8 mouse cellular contexts compared by ENCODE assay signal in the genomic region with DNA sequence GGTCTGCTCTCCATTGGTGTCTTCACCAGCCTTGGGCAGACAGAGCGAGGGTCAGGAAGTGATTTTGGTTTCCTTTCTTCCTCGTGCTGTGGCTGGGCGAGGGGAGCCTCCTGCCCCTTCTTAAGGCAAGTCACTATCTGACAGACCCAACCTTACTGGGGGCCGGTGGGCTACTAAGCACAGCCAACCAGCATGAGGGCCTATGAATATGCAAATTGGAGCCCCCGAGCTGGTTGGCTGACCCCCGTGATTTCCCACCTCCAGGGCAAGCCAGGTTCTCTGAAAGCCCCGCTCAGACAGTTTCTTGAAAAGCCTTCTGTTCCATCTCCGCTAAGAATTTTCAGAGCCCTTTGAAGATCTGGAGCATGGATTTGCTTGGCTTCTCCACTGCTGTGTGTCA. TPM values are rescaled to one million over a fixed set of nuclear protein-coding genes. Genes with fewer than 3 reads are reported as not detected.
A peak's percentile ranks its signal among the peaks of the same experiment; 100 is the strongest.
DNase-seq lines count a peak whose midpoint lies in the region; ATAC-seq and TF ChIP-seq lines count a peak whose summit lies in the region.

No protein-coding gene starts in this region.

- peaks cover 29% of the 10 kb centered on the region for H3K4me1 ChIP-seq in hindbrain, embryonic 10.5 days (replicated peaks)
- H3K4me1 ChIP-seq in hindbrain, postnatal 0 days (ENCODE audit: insufficient read depth, low read length), result no peaks in the 10 kb centered on the region
- H3K4me1 ChIP-seq in CH12.LX (ENCODE audit: control insufficient read depth in 1 of 2, insufficient read depth in 2 of 2), result peaks cover 18 to 70% of the 10 kb centered on the region in 2 experiments
- H3K4me1 ChIP-seq in embryonic facial prominence, embryonic 10.5 days, result peaks cover 26% of the 10 kb centered on the region
- H3K4me1 ChIP-seq in liver, embryonic 12.5 days, result peaks cover 23% of the 10 kb centered on the region

- no peak overlapping the region for H3K4me2 ChIP-seq in hindbrain, postnatal 0 days (ENCODE audit: low read depth, low read length)
- H3K4me2 ChIP-seq in CH12.LX (ENCODE audit: insufficient read depth, low read depth, poor library complexity, severe bottlenecking), result peak overlapping the region; percentile 39; the same call in 1 of the 2 replicates
- peak overlapping the region; percentile 41 for H3K4me2 ChIP-seq in liver, embryonic 12.5 days

- in situ Hi-C loops in CH12.LX (cut with MboI; ENCODE audit: low pct_ligation_motif_present, low pct_unique_long_range_greater_than_20kb, low sequenced_read_pairs), result no loop called here

- peak; percentile 38 for DNase-seq in hindbrain, embryonic 10.5 days (ENCODE audit: low spot score)
- no peak for DNase-seq in hindbrain, postnatal 0 days (ENCODE audit: low spot score)
- DNase-seq in CH12.LX (ENCODE audit: extremely low read depth), result no peak
- peak; percentile 66 for DNase-seq in embryonic facial prominence, embryonic 10.5 days (ENCODE audit: low spot score)
- no peak for DNase-seq in cerebellum, adult 9-11 months

- peaks cover 29% of the 10 kb centered on the region for H3K79me2 ChIP-seq in CH12.LX (replicated peaks; ENCODE audit: control insufficient read depth, extremely low read depth, insufficient read depth, poor library complexity, severe bottlenecking)

- dilution Hi-C loops in CH12.LX (cut with MboI; ENCODE audit: extremely low pct_ligation_motif_present, extremely low pct_unique_long_range_greater_than_20kb, low sequenced_read_pairs), result no loop called here

- H3K9me3 ChIP-seq in hindbrain, embryonic 10.5 days, result no peaks in the 10 kb centered on the region
- H3K9me3 ChIP-seq in hindbrain, postnatal 0 days (ENCODE audit: low read length), result no peaks in the 10 kb centered on the region
- H3K9me3 ChIP-seq in CH12.LX (replicated peaks; ENCODE audit: low read length), result peaks cover 5% of the 10 kb centered on the region
- no peaks in the 10 kb centered on the region for H3K9me3 ChIP-seq in embryonic facial prominence, embryonic 10.5 days
- no peaks in the 10 kb centered on the region for H3K9me3 ChIP-seq in liver, embryonic 12.5 days (replicated peaks)

- WGBS in hindbrain, embryonic 10.5 days, result 3% methylated on average over 8 of the region's 8 CpGs
- WGBS in hindbrain, postnatal 0 days, result 7% methylated on average over 8 of the region's 8 CpGs
- 2% methylated on average over 8 of the region's 8 CpGs for WGBS in embryonic facial prominence, embryonic 10.5 days
- 7% methylated on average over 8 of the region's 8 CpGs for WGBS in liver, embryonic 12.5 days (ENCODE audit: insufficient replicate concordance)

- peak; percentile 85 for TF ChIP-seq POLR2A in CH12.LX (IDR thresholded peaks at IDR 0.05; ENCODE audit: low read depth, low read length)

- TF ChIP-seq CTCF in hindbrain, postnatal 0 days (IDR thresholded peaks at IDR 0.05; ENCODE audit: low read depth), result no peak
- TF ChIP-seq CTCF in CH12.LX (conservative IDR thresholded peaks at IDR 0.05 in 1 of 2, IDR thresholded peaks at IDR 0.05 in 1 of 2; ENCODE audit: low read depth in 2 of 2, low read length in 2 of 2), result no peak

- H3K27ac ChIP-seq in hindbrain, embryonic 10.5 days, result 0 out of 2 replicates have a peak overlapping the region, but pooled peaks have one; percentile 2
- no peak overlapping the region for H3K27ac ChIP-seq in hindbrain, postnatal 0 days
- H3K27ac ChIP-seq in CH12.LX (ENCODE audit: insufficient read depth, low read depth), result peak overlapping the region; percentile 59
- H3K27ac ChIP-seq in embryonic facial prominence, embryonic 10.5 days (replicated peaks), result no peak overlapping the region
- H3K27ac ChIP-seq in liver, embryonic 12.5 days, result no peak overlapping the region

- H3K4me3 ChIP-seq in hindbrain, embryonic 10.5 days, result peak overlapping the region; percentile 37
- no peak overlapping the region for H3K4me3 ChIP-seq in hindbrain, postnatal 0 days (ENCODE audit: low read length)
- H3K4me3 ChIP-seq in CH12.LX (replicated peaks in 1 of 3; ENCODE audit: low read depth in 2 of 3, low read length in 2 of 3, poor library complexity in 1 of 3), result peak overlapping the region; percentile 25 to 43 (median 36)
- peak overlapping the region; percentile 33 for H3K4me3 ChIP-seq in embryonic facial prominence, embryonic 10.5 days
- H3K4me3 ChIP-seq in liver, embryonic 12.5 days, result peak overlapping the region; percentile 17; the same call in 1 of the 2 replicates

- H3K9ac ChIP-seq in hindbrain, postnatal 0 days (replicated peaks; ENCODE audit: low read length), result no peak overlapping the region
- H3K9ac ChIP-seq in CH12.LX (ENCODE audit: insufficient read depth, low read depth), result peak overlapping the region; percentile 83
- no peak overlapping the region; the same call in 1 of the 2 replicates for H3K9ac ChIP-seq in liver, embryonic 12.5 days

- H3K36me3 ChIP-seq in hindbrain, embryonic 10.5 days, result no peaks in the 10 kb centered on the region
- H3K36me3 ChIP-seq in hindbrain, postnatal 0 days (ENCODE audit: insufficient read depth, low read length), result no peaks in the 10 kb centered on the region
- peaks cover 10 to 26% of the 10 kb centered on the region in 2 experiments for H3K36me3 ChIP-seq in CH12.LX (replicated peaks in 1 of 2; ENCODE audit: control insufficient read depth in 1 of 2, insufficient read depth in 1 of 2, low read length in 1 of 2)
- no peaks in the 10 kb centered on the region for H3K36me3 ChIP-seq in embryonic facial prominence, embryonic 10.5 days (replicated peaks)
- H3K36me3 ChIP-seq in liver, embryonic 12.5 days, result no peaks in the 10 kb centered on the region

- no peak for ATAC-seq in hindbrain, postnatal 0 days
- no peak for ATAC-seq in liver, embryonic 12.5 days
- ATAC-seq in monocyte, adult 5-6 weeks (replicated peaks; ENCODE audit: insufficient number of reproducible peaks, low FRiP score, low TSS enrichment, poor library complexity, severe bottlenecking), result no peak
- no peak for ATAC-seq in erythroblast, adult 5-6 weeks (replicated peaks; ENCODE audit: low FRiP score, poor library complexity, severe bottlenecking)

- no peak for TF ChIP-seq RAD21 in CH12.LX (IDR thresholded peaks at IDR 0.05; ENCODE audit: low read depth, low read length)

- TF ChIP-seq EP300 in CH12.LX (IDR thresholded peaks at IDR 0.05; ENCODE audit: low read length), result peak; percentile 36; the same call in 1 of the 2 replicates

- H3K27me3 ChIP-seq in hindbrain, embryonic 10.5 days (ENCODE audit: insufficient read depth, poor library complexity, severe bottlenecking), result 0 out of 2 replicates have a peak, but pooled peaks cover 4% of the 10 kb centered on the region
- no peaks in the 10 kb centered on the region for H3K27me3 ChIP-seq in hindbrain, postnatal 0 days (ENCODE audit: insufficient read depth, low read length)
- H3K27me3 ChIP-seq in CH12.LX (replicated peaks), result no peaks in the 10 kb centered on the region
- H3K27me3 ChIP-seq in embryonic facial prominence, embryonic 10.5 days (replicated peaks; ENCODE audit: low read depth, poor library complexity, severe bottlenecking), result 0 out of 2 replicates have a peak, but pooled peaks cover 8% of the 10 kb centered on the region
- no peaks in the 10 kb centered on the region for H3K27me3 ChIP-seq in liver, embryonic 12.5 days (replicated peaks)

TF ChIP-seq in CH12.LX, 34 proteins besides CTCF, POLR2A, EP300 and RAD21 (continues in another document):
- TF ChIP-seq MAX (IDR thresholded peaks at IDR 0.05; ENCODE audit: low read length), result peak; percentile 82
- peak; percentile 73; the same call in 1 of the 2 replicates for TF ChIP-seq MXI1 (IDR thresholded peaks at IDR 0.05; ENCODE audit: low read depth, low read length)

RNA-seq across cellular contexts. Expression of a gene that starts 4.3 kb away (rescaled TPM):
- polyA plus RNA-seq in hindbrain, embryonic 10.5 days (2016; fragmentation: Nextera tagmentation; extraction: Ambion mirVana), result 3.8 and 4.7 TPM in 2 replicates
- total RNA-seq in hindbrain, postnatal 0 days (2014; rRNA removed), result 0.68 and 0.79 TPM in 2 replicates
- polyA plus RNA-seq in hindbrain, postnatal 0 days (2015; fragmentation: Nextera tagmentation; extraction: Ambion mirVana), result 1.4 and 2.0 TPM in 2 replicates
- total RNA-seq in CH12.LX (2012; rRNA removed) (11.6 and 13.3 TPM in 2 replicates), CH12.LX (2014; rRNA removed) (2.4 TPM in 2 replicates)
- polyA plus RNA-seq in CH12.LX (2012; ENCODE audit: insufficient read length, low read depth), result 4.5 and 5.2 TPM in 2 replicates
- 2.9 and 3.7 TPM in 2 replicates for polyA plus RNA-seq in embryonic facial prominence, embryonic 10.5 days (2016; fragmentation: Nextera tagmentation; extraction: Ambion mirVana)
- polyA plus RNA-seq in liver, embryonic 12.5 days (2016; fragmentation: Nextera tagmentation; extraction: Ambion mirVana), result 3.9 and 4.1 TPM in 2 replicates
- 5.0 TPM in 1 of 3 replicates, not detected in the others for total RNA-seq in monocyte, adult 5-6 weeks (2017)
- not detected in 2 replicates for total RNA-seq in erythroblast, adult 5-6 weeks (2015; ENCODE audit: low replicate concordance)
- total RNA-seq in erythroblast, adult 5-6 weeks (2017; ENCODE audit: low replicate concordance), result 1.3 and 3.1 TPM in 2 replicates

RNA-seq across cellular contexts. Expression of a gene that starts 4.3 kb away (rescaled TPM):
- polyA plus RNA-seq in hindbrain, embryonic 10.5 days (2016; fragmentation: Nextera tagmentation; extraction: Ambion mirVana), result 101 and 109 TPM in 2 replicates
- 104 and 115 TPM in 2 replicates for total RNA-seq in hindbrain, postnatal 0 days (2014; rRNA removed)
- polyA plus RNA-seq in hindbrain, postnatal 0 days (2015; fragmentation: Nextera tagmentation; extraction: Ambion mirVana), result 104 and 108 TPM in 2 replicates
- 116 and 122 TPM in 2 replicates for total RNA-seq in CH12.LX (2012; rRNA removed)
- total RNA-seq in CH12.LX (2014; rRNA removed), result 144 TPM in 2 replicates
- polyA plus RNA-seq in CH12.LX (2012; ENCODE audit: insufficient read length, low read depth), result 165 and 208 TPM in 2 replicates
- 106 TPM in 2 replicates for polyA plus RNA-seq in embryonic facial prominence, embryonic 10.5 days (2016; fragmentation: Nextera tagmentation; extraction: Ambion mirVana)
- 99.5 and 104 TPM in 2 replicates for polyA plus RNA-seq in liver, embryonic 12.5 days (2016; fragmentation: Nextera tagmentation; extraction: Ambion mirVana)
- total RNA-seq in monocyte, adult 5-6 weeks (2017), result 309 to 346 TPM (median 316 TPM) in 3 replicates
- 21.1 and 53.9 TPM in 2 replicates for total RNA-seq in erythroblast, adult 5-6 weeks (2015; ENCODE audit: low replicate concordance)
- 122 and 210 TPM in 2 replicates for total RNA-seq in erythroblast, adult 5-6 weeks (2017; ENCODE audit: low replicate concordance)

RNA-seq across cellular contexts. Expression of a gene that starts 44.8 kb away (rescaled TPM):
- 3.7 and 3.8 TPM in 2 replicates for polyA plus RNA-seq in hindbrain, embryonic 10.5 days (2016; fragmentation: Nextera tagmentation; extraction: Ambion mirVana)
- total RNA-seq in hindbrain, postnatal 0 days (2014; rRNA removed), result 42.0 TPM in 2 replicates
- polyA plus RNA-seq in hindbrain, postnatal 0 days (2015; fragmentation: Nextera tagmentation; extraction: Ambion mirVana), result 29.3 and 30.8 TPM in 2 replicates
- total RNA-seq in CH12.LX (2012; rRNA removed), result 0.21 and 0.97 TPM in 2 replicates
- 0.36 and 0.43 TPM in 2 replicates for total RNA-seq in CH12.LX (2014; rRNA removed)
- 0.59 and 0.86 TPM in 2 replicates for polyA plus RNA-seq in CH12.LX (2012; ENCODE audit: insufficient read length, low read depth)
- 2.0 and 2.2 TPM in 2 replicates for polyA plus RNA-seq in embryonic facial prominence, embryonic 10.5 days (2016; fragmentation: Nextera tagmentation; extraction: Ambion mirVana)
- 0.57 and 0.60 TPM in 2 replicates for polyA plus RNA-seq in liver, embryonic 12.5 days (2016; fragmentation: Nextera tagmentation; extraction: Ambion mirVana)
- 0.19 TPM in 1 of 3 replicates, not detected in the others for total RNA-seq in monocyte, adult 5-6 weeks (2017)
- not detected in 2 replicates for total RNA-seq in erythroblast, adult 5-6 weeks (2015; ENCODE audit: low replicate concordance)
- not detected in 2 replicates for total RNA-seq in erythroblast, adult 5-6 weeks (2017; ENCODE audit: low replicate concordance)

Comparison
In these comparisons a context has a peak if more than half of its experiments do, and no peak if none do; other contexts are left out.
1. DNase-seq: peak in hindbrain, embryonic 10.5 days (single experiment) and embryonic facial prominence, embryonic 10.5 days (single experiment); none in hindbrain, postnatal 0 days (single experiment), CH12.LX (single experiment) and cerebellum, adult 9-11 months (single experiment).
2. H3K27ac ChIP-seq: peak in hindbrain, embryonic 10.5 days (single experiment) and CH12.LX (single experiment); none in hindbrain, postnatal 0 days (single experiment), embryonic facial prominence, embryonic 10.5 days (single experiment) and liver, embryonic 12.5 days (single experiment).